Mouse (Mus musculus) frontal cortex, postnatal 25 days (tissue): Measurements from ENCODE around the gene Gm17175.
"Not testable (repeated sequence)": the region's sequence is repeated elsewhere in the genome, so short reads cannot be mapped to it uniquely, and the experiment has no call there.

ENCODE experiments used
- DNase-seq, 2 experiments: peaks; one replicate each; pipeline ENCODE4 v3.0.0; 2022; ENCODE audit warnings: low spot score in 2 of 2

Gm17175 gene

GRCm38 (mm10) chr14:51573963-51574362 lies at the start of gene Gm17175:
Gm17175 (minus strand) TSS chr14:51574063.
- DNase-seq: not testable (repeated sequence)

- DNase-seq: no peak
These were observed 37.3 kb upstream of the Gm17175 start, which contains the start of gene Gm17078 for GRCm38 (mm10) chr14:51611210-51611609. Gm17078 (minus strand) TSS chr14:51611310.

- DNase-seq: not testable (repeated sequence)
These were observed 18.2 kb upstream of the Gm17175 start, which contains the start of gene Gm17174 for GRCm38 (mm10) chr14:51592039-51592438. Gm17174 (minus strand) TSS chr14:51592139.

GRCm38 (mm10) chr14:51552490-51552889 lies 21.4 kb downstream of the Gm17175 start, which contains the start of gene Gm5622:
Gm5622 (plus strand) TSS chr14:51552790.
- no peak for DNase-seq
